Mouse (Mus musculus) lung, postnatal 0 days (tissue): ENCODE data around the gene Gm20708. TPM values are rescaled to one million over a fixed set of nuclear protein-coding genes. Genes with fewer than 3 reads are reported as not detected.

Experiments
- ATAC-seq: fragments of 200-750 bp; cut with Nextera tagmentation; 2 replicates; pipeline ENCODE4 v1.8.0; 2017; ENCODE audit warnings: moderate library complexity
- DNase-seq: peaks from one replicate; pipeline ENCODE4 v3.0.0-alpha.2; 2016; ENCODE audit warnings: low spot score
- H3K27ac ChIP-seq: fragments of 300-500 bp; sonication (generic); 2 replicates; pipeline ENCODE4 v1.5.1; 2014; ENCODE audit warnings: antibody characterized with exemption, mild to moderate bottlenecking, low read length, mixed read lengths
- H3K27me3 ChIP-seq: fragments of 300-500 bp; sonication (generic); replicated peaks from 2 replicates; pipeline ENCODE4 v1.6.1; 2014; ENCODE audit warnings: low read length, mixed read lengths; ENCODE audit not compliant: insufficient read depth
- H3K36me3 ChIP-seq: fragments of 300-500 bp; sonication (generic); 2 replicates; pipeline ENCODE4 v1.6.1; 2014; ENCODE audit warnings: low read length, mixed read lengths; ENCODE audit not compliant: insufficient read depth
- H3K4me1 ChIP-seq: fragments of 300-500 bp; sonication (generic); 2 replicates; pipeline ENCODE4 v1.6.1; 2014; ENCODE audit warnings: antibody characterized with exemption, low read depth, low read length, mixed read lengths; ENCODE audit not compliant: insufficient read depth
- H3K4me2 ChIP-seq: fragments of 300-500 bp; sonication (generic); replicated peaks from 2 replicates; pipeline ENCODE4 v1.6.1; 2014; ENCODE audit warnings: low read depth, mild to moderate bottlenecking, low read length, moderate library complexity, mixed read lengths
- H3K4me3 ChIP-seq: fragments of 300-500 bp; sonication (generic); 2 replicates; pipeline ENCODE4 v1.5.1; 2014; ENCODE audit warnings: low read depth, low read length
- H3K9ac ChIP-seq: fragments of 300-500 bp; sonication (generic); replicated peaks from 2 replicates; pipeline ENCODE4 v1.6.1; 2014; ENCODE audit warnings: low read depth, mild to moderate bottlenecking
- H3K9me3 ChIP-seq: fragments of 300-500 bp; sonication (generic); 2 replicates; pipeline ENCODE4 v1.6.1; 2016; ENCODE audit warnings: low read length, mixed read lengths
- CTCF ChIP-seq: IDR thresholded peaks from 2 replicates; pipeline ENCODE4 v1.5.1; 2016; ENCODE audit warnings: antibody characterized with exemption, mild to moderate bottlenecking
- EP300 ChIP-seq: IDR thresholded peaks from 2 replicates; pipeline ENCODE4 v1.6.1; 2016; ENCODE audit warnings: antibody characterized with exemption, mild to moderate bottlenecking, control low read depth
- WGBS: fragments of 180-500 bp; shearing (Covaris S2); extraction: QIAGEN DNeasy Blood & Tissue Kit; methylation state at CpG from one replicate; pipeline ENCODE4 v1.1.7; 2014; 5-methylcytosine and 5-hydroxymethylcytosine counted together
- polyA plus RNA-seq: library from polyadenylated mRNA; unstranded; fragments of >200 nt; fragmentation: Nextera tagmentation; extraction: Ambion mirVana; gene quantifications from 2 replicates; pipeline ENCODE4 v1.2.1, GENCODE M21; 2015

Gene Gm20708
- polyA plus RNA-seq, 1 experiment from 2014 or later, result 0.27 TPM

- Histone ChIP-seq H3K4me1 (no peaks in the 10 kb centered on the region), H3K27ac (no peak overlapping the region), H3K27me3 (no peaks in the 10 kb centered on the region), H3K4me2 (no peak overlapping the region), H3K36me3 (no peaks in the 10 kb centered on the region), H3K9ac (no peak overlapping the region), H3K4me3 (no peak overlapping the region), H3K9me3 (no peaks in the 10 kb centered on the region)
- 37% methylated on average over 1 of the region's 1 CpGs for WGBS
- DNase-seq (no peak), ATAC-seq (no peak)
- TF ChIP-seq CTCF (no peak), EP300 (no peak)
Measured at GRCm38 (mm10) chr11:117840910-117841309, 31.4 kb downstream of the Gm20708 start.

DNA sequence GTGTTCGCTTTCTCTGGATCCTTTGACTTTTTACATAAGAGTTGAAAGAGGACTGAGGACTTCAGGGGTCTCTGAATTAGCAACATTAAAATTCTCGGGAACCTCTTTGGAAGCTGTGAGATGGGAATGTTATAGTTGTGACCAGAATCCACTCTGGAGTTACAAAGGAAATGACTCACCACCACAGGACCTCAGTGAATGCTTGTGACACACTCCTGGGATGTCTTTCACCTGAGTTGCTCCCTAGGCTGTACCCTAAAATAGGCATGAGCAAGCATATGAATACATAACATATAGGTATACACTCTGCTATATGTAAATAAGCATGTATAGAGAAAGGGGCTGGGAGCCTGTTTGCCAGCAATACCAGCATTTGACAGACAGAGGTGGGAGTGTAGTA is 34.0 kb downstream of the Gm20708 start:
- Histone ChIP-seq H3K4me1 (peaks cover 8% of the 10 kb centered on the region; the same call in 1 of the 2 replicates), H3K27me3 (no peaks in the 10 kb centered on the region), H3K27ac (no peak overlapping the region), H3K36me3 (no peaks in the 10 kb centered on the region), H3K4me3 (no peak overlapping the region), H3K9me3 (no peaks in the 10 kb centered on the region), H3K9ac (no peak overlapping the region), H3K4me2 (no peak overlapping the region)
- TF ChIP-seq CTCF, result no peak
- no peak for TF ChIP-seq EP300
- WGBS, result 71% methylated on average over 2 of the region's 2 CpGs
- ATAC-seq (no peak), DNase-seq (no peak)

- TF ChIP-seq EP300 (no peak), CTCF (no peak)
- Histone ChIP-seq H3K4me3 (no peak overlapping the region), H3K27me3 (no peaks in the 10 kb centered on the region), H3K27ac (no peak overlapping the region), H3K9me3 (no peaks in the 10 kb centered on the region), H3K4me1 (peaks cover 13% of the 10 kb centered on the region; the same call in 1 of the 2 replicates), H3K4me2 (no peak overlapping the region), H3K9ac (no peak overlapping the region), H3K36me3 (no peaks in the 10 kb centered on the region)
- ATAC-seq, result no peak
- 58% methylated on average over 2 of the region's 2 CpGs for WGBS
- DNase-seq, result no peak
Measured at GRCm38 (mm10) chr11:117844997-117845396, 35.5 kb downstream of the Gm20708 start.

- H3K4me1 ChIP-seq, result peaks cover 13% of the 10 kb centered on the region; the same call in 1 of the 2 replicates
- 74% methylated on average over 2 of the region's 2 CpGs for WGBS
- ATAC-seq (no peak), DNase-seq (no peak)
- H3K27me3 ChIP-seq, result no peaks in the 10 kb centered on the region
- H3K9me3 ChIP-seq, result no peaks in the 10 kb centered on the region
- TF ChIP-seq EP300 (no peak), CTCF (no peak)
- no peak overlapping the region for H3K4me2 ChIP-seq
- H3K9ac ChIP-seq, result no peak overlapping the region
- no peaks in the 10 kb centered on the region for H3K36me3 ChIP-seq
- no peak overlapping the region for H3K4me3 ChIP-seq
- no peak overlapping the region for H3K27ac ChIP-seq
Measured at GRCm38 (mm10) chr11:117845651-117846050, 36.2 kb downstream of the Gm20708 start.

- H3K9me3 ChIP-seq, result no peaks in the 10 kb centered on the region
- no peak for ATAC-seq
- WGBS, result 42% methylated on average over 5 of the region's 5 CpGs
Measured at GRCm38 (mm10) chr11:117846640-117847039, 37.2 kb downstream of the Gm20708 start.

DNA sequence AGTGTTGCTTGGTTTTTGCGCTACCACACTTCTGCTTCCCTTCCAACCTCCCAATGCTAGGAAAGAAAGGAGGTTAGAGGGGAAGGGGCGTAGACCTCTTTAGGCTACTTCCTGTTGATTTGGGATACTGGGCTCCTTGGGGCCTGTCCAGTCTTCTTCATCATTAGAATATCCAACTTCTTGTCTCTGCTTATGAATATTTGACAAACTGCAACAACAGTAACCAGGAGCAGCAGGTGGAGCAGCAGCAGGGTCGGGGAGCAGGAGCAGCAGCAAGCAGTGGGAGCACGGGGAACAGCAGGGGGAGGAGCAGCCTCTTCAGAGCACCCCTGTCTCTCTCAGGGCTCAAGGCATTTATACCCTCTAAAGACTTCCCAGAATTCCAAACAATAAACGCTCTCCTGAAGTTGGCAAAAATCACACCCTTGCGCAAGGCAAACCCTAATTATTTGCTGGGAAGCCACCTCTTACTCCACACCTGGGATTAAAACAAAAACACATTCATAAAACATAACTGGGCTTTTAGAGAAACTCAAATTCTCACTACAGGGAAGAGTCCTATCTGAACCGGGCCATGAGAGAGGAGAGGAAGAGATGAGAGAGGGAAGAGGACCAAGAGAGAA is 38.2 kb downstream of the Gm20708 start:
- Histone ChIP-seq H3K9me3 (no peaks in the 10 kb centered on the region), H3K27me3 (no peaks in the 10 kb centered on the region), H3K27ac (peak overlapping the region; percentile 86), H3K9ac (no peak overlapping the region; the same call in 1 of the 2 replicates), H3K4me2 (peak overlapping the region; percentile 69), H3K4me3 (no peak overlapping the region), H3K4me1 (peaks cover 13% of the 10 kb centered on the region; the same call in 1 of the 2 replicates), H3K36me3 (no peaks in the 10 kb centered on the region)
- ATAC-seq, result no peak
- TF ChIP-seq CTCF, result no peak
- no peak for TF ChIP-seq EP300
- DNase-seq, result no peak
- 66% methylated on average over 7 of the region's 7 CpGs for WGBS

More at GRCm38 (mm10) chr11:117846640-117847039, 37.2 kb downstream of the Gm20708 start:
- Histone ChIP-seq H3K36me3 (no peaks in the 10 kb centered on the region), H3K27me3 (no peaks in the 10 kb centered on the region), H3K4me2 (no peak overlapping the region), H3K27ac (no peak overlapping the region), H3K4me1 (peaks cover 13% of the 10 kb centered on the region; the same call in 1 of the 2 replicates), H3K4me3 (no peak overlapping the region), H3K9ac (no peak overlapping the region)
- DNase-seq, result peak; percentile 54
- TF ChIP-seq CTCF, result peak; percentile 54
- TF ChIP-seq EP300, result no peak
